Mouse (Mus musculus) brain, embryonic 14.5 days (tissue): ENCODE measurements around the gene Nme7. TPM values are rescaled to one million over a fixed set of nuclear protein-coding genes. Genes with fewer than 3 reads are reported as not detected.
A peak's percentile ranks its signal among the peaks of the same experiment; 100 is the strongest.

Experiments used
- DNase-seq: peaks from one replicate; pipeline ENCODE4 v3.0.0-alpha.2; 2011; ENCODE audit warnings: low read depth
- CTCF ChIP-seq: fragments of 200-500 bp; IDR thresholded peaks from 2 replicates; pipeline ENCODE4 v1.5.1; 2012; ENCODE audit warnings: inconsistent platforms, mild to moderate bottlenecking, moderate library complexity, borderline replicate concordance; ENCODE audit not compliant: insufficient read depth, insufficient read length; ENCODE audit errors: extremely low read depth
- POLR2A ChIP-seq: fragments of 200-500 bp; IDR thresholded peaks from 2 replicates; pipeline ENCODE4 v1.6.1; 2012; ENCODE audit warnings: mild to moderate bottlenecking, inconsistent platforms, borderline replicate concordance; ENCODE audit not compliant: poor library complexity, insufficient read depth, insufficient read length, severe bottlenecking; ENCODE audit errors: extremely low read depth
- polyA plus RNA-seq: library from polyadenylated mRNA; depleted of rRNA; stranded (reverse); fragments of >200 nt; gene quantifications from 2 replicates; pipeline ENCODE4 v1.2.3, GENCODE M21; 2012

Gene Nme7
- polyA plus RNA-seq, 1 experiment = 19.2 TPM

DNA sequence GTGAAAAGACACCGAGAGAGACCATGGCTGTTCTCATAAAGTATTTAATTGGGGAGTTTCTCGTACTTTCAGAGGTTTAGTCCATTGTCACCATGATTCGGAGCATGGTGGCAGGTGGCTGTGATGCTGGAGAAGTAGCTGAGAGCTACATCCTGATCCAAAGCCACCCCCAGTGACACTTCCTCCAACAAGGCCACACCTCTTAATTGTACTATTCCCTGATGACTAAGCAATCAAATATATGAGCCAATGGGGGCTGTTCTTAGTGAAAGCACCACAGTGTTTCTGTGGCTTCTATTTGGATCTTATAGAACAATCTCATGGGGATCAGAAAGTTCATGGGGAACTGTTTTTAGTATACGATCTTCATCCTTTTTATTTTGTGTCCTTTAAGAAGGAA lies 85.8 kb downstream of the Nme7 start:
- TF ChIP-seq POLR2A (no peak), CTCF (no peak)
- DNase-seq = no peak

DNA sequence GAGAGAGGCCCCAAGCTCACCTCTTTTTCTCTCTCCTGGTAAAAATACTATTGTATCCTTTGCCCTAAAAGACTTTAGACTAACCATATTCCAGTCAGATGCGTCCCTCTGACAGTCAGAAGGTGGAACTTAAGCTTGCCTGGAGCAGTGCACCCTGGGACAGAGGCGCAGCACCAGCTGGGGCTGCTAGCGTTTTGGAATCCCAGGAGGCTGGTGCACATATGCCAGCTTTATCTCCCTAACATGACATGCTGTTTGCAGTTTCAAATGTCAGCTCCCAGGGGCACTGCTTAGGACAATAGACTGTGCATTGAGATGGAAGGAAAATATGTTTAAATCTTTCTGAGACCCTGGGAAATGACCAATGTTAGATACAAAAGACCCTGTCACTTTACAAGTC lies 88.3 kb downstream of the Nme7 start:
- peak; percentile 68 for DNase-seq
- TF ChIP-seq CTCF = no peak
- TF ChIP-seq POLR2A = no peak

GRCm38 (mm10) chr1:164395131-164395780 lies 91.3 kb downstream of the Nme7 start:
- peak; percentile 79 for DNase-seq
- no peak for TF ChIP-seq CTCF
- no peak for TF ChIP-seq POLR2A

- DNase-seq = peak; percentile 29
- TF ChIP-seq POLR2A (no peak), CTCF (no peak)
Measured at GRCm38 (mm10) chr1:164397672-164398071, 93.8 kb downstream of the Nme7 start.

DNA sequence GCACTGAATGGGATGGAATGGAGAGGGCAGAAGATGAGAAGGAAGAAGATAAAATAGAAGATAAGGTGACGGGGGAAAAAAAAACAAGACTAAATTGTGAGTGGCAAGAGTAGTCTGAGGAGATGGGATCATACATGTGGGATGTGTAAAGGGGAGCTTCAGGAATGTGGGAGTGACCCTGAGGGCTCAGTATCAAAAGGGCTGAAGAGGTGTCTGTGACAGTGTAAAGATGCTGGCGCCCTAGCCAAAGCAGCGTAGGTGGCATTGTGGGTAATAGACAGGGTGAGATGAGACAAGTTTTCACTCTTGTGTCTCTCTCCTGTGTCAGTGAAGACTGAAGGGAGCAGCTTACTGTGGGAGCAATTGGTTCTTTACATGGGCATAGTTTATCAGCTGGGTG lies 95.7 kb downstream of the Nme7 start:
- TF ChIP-seq POLR2A (no peak), CTCF (no peak)
- no peak for DNase-seq

DNA sequence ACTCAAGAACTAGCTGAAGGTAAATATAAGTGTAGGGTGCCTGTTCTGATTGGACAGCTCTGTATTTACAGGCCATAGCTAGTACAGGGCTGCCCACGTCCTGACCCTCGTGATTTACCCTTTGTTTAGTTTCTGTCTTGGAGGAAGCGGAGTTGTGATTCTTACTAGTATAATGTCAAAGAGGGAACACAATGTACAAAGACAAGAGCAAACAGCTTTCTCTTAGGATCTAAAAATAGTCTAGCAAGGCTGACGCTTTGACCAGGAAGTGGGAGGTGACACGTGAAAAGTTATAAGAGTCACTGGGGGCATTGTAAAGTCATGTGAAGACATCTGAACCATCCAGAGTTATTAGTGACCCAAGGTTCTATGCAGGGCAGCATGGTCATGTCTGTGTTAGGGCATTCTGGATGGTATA lies 101.5 kb downstream of the Nme7 start:
- DNase-seq = no peak
- no peak for TF ChIP-seq POLR2A
- TF ChIP-seq CTCF = no peak

DNA sequence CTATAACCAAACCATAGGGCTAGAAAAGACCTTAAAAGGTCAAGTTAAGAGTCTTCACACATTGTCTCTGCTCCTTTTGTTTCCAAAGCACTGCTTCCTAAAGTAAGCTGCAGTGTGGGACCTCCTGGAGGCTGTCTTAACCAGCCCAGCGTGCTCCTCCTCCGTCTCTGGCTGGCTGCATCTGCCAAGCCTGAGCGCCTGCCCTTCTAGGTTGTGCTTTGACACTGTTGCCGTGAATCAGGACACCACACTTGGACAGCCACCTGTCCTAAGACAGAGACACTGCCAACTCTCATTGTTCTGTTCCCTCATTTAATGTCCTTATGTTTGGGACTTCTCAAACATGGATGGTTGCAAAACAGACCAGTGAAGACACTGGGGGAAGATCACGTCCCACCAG lies 102.6 kb downstream of the Nme7 start:
- no peak for DNase-seq

GRCm38 (mm10) chr1:164408655-164409054 lies 104.7 kb downstream of the Nme7 start:
- TF ChIP-seq CTCF (no peak), POLR2A (no peak)
- DNase-seq = peak; percentile 70

More for the DNA sequence above, 102.6 kb downstream of the Nme7 start:
- TF ChIP-seq POLR2A (no peak), CTCF (no peak)

DNA sequence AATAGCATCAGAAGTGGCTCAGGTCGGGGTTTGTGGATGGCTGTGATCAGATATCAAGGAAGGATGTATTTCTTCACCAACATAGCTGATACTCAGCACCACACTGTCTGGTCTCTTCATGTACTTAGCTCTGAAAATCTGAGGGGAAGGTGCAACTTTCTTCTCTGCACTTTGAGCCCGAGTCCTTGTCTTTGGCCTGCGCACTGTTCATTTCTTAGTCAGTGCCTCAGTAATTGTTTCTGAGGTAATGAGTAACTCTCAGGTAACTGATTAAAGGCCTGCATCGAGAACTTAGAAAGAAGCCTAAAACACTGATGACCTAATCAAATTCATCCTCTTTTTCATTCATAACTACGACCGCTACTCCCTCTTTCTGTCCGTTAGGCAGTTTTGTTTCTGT lies 107.4 kb downstream of the Nme7 start:
- TF ChIP-seq CTCF = no peak
- TF ChIP-seq POLR2A = no peak
- DNase-seq = no peak

DNA sequence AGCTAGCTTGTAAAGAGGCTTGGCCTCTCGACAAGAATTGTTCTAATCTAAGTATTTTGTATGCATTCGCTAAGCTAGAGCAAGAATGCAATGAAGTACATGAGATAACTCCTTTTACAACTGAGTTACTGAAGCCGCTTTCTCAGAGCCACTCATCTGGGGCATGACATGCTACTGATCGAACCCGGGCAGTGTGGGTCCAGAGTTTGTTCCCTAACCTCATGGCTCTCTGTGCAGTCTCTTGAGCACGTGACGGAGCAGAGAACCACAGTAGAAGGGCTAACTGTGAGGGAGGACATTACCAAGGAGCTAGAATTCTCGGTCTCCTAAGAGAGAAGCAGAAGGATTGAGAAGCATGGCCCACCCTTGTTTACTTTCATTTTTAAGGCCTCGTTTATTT lies 109.0 kb downstream of the Nme7 start:
- DNase-seq = no peak
- no peak for TF ChIP-seq POLR2A
- no peak for TF ChIP-seq CTCF

DNA sequence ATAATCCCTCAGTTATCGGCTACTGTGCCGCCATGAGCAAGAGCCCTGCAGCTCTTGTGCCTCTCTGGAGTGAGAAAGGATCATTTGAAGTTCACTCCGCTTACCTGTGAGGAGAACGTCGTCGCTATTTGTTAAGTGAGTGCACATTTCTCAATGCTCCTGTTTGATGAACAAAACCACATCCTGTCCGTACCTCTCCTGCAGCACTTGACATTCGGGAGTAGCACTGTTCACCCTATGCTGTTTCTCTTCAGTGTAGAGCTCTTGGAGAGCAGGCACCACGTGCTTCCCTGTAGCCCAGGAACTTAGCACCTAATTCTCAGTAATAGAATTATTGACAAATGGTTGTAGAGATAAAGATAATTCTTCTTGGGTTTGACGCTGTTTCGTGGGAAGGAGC lies 109.7 kb downstream of the Nme7 start:
- DNase-seq = no peak
- no peak for TF ChIP-seq CTCF
- no peak for TF ChIP-seq POLR2A

- DNase-seq = no peak
- no peak for TF ChIP-seq POLR2A
- TF ChIP-seq CTCF = no peak
Measured at GRCm38 (mm10) chr1:164415347-164415751, 111.4 kb downstream of the Nme7 start.
